Mouse (Mus musculus): ENCODE results near the gene Ints3. TPM values are rescaled to one million over a fixed set of nuclear protein-coding genes. Genes with fewer than 3 reads are reported as not detected.

Ints3 gene
- polyA plus RNA-seq, 1 experiment from 2014 or later: 32.6 TPM

- no peak for ATAC-seq
- H3K4me1 ChIP-seq (replicated peaks): peaks cover 41% of the 10 kb centered on the region
- H3K4me2 ChIP-seq (replicated peaks): peak overlapping the region; percentile 75
- no peaks in the 10 kb centered on the region for H3K27me3 ChIP-seq
- peaks cover 44% of the 10 kb centered on the region for H3K36me3 ChIP-seq
- 72% methylated on average over 11 of the region's 11 CpGs for WGBS
- H3K27ac ChIP-seq: no peak overlapping the region
- peak overlapping the region; percentile 69 for H3K4me3 ChIP-seq (replicated peaks)
- no peaks in the 10 kb centered on the region for H3K9me3 ChIP-seq
- peak overlapping the region; percentile 92; the same call in 1 of the 2 replicates for H3K9ac ChIP-seq (replicated peaks)
These were observed 45.9 kb downstream of the Ints3 start for GRCm38 (mm10) chr3:90387483-90387882.

GRCm38 (mm10) chr3:90386817-90387216, 46.6 kb downstream of the Ints3 start:
- Histone ChIP-seq H3K4me1 (replicated peaks) (peaks cover 41% of the 10 kb centered on the region), H3K4me3 (replicated peaks) (no peak overlapping the region; the same call in 1 of the 2 replicates), H3K9ac (replicated peaks) (0 out of 2 replicates have a peak overlapping the region, but pooled peaks have one; percentile 92), H3K27ac (no peak overlapping the region), H3K36me3 (peaks cover 38% of the 10 kb centered on the region), H3K9me3 (no peaks in the 10 kb centered on the region), H3K27me3 (no peaks in the 10 kb centered on the region), H3K4me2 (replicated peaks) (no peak overlapping the region)
- ATAC-seq: no peak
- 95% methylated on average over 10 of the region's 10 CpGs for WGBS

DNA sequence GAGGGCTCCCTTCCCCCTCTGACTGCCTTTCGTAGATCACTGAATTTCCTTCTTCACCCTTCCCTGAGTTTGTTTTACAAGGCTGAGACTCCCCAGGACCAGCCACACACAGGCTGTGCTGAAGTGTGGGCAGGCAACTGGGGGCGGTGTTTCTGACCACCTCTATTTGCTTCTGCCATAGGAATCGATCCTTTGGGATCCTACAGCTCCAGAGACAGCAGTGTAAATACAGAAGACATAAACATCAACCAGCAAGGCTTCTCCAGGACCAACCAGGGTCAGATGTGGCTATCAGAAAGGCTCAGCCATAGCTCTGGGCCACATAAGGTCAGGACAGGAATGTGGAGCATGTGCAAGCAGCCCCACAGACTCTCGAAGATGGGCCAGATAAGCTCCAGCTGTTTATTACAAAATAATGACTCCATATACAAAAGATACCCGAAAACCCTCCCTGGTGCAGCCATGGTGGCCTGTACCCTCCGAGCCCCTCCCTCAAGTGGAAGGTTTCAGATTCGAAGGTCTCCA, 48.5 kb downstream of the Ints3 start:
- ATAC-seq: no peak
- Histone ChIP-seq H3K4me1 (replicated peaks) (peaks cover 31% of the 10 kb centered on the region), H3K9ac (replicated peaks) (no peak overlapping the region), H3K9me3 (no peaks in the 10 kb centered on the region), H3K27ac (no peak overlapping the region), H3K4me2 (replicated peaks) (no peak overlapping the region), H3K4me3 (replicated peaks) (no peak overlapping the region), H3K27me3 (no peaks in the 10 kb centered on the region), H3K36me3 (peaks cover 26% of the 10 kb centered on the region)
- 85% methylated on average over 7 of the region's 7 CpGs for WGBS

GRCm38 (mm10) chr3:90383690-90384089, 49.7 kb downstream of the Ints3 start:
- Histone ChIP-seq H3K9me3 (no peaks in the 10 kb centered on the region), H3K4me3 (replicated peaks) (no peak overlapping the region), H3K4me1 (replicated peaks) (peaks cover 20% of the 10 kb centered on the region), H3K36me3 (peaks cover 26% of the 10 kb centered on the region), H3K27ac (no peak overlapping the region), H3K27me3 (no peaks in the 10 kb centered on the region), H3K9ac (replicated peaks) (no peak overlapping the region), H3K4me2 (replicated peaks) (no peak overlapping the region)
- no peak for ATAC-seq
- 76% methylated on average over 4 of the region's 4 CpGs for WGBS

GRCm38 (mm10) chr3:90381727-90382126, 51.7 kb downstream of the Ints3 start:
- 75% methylated on average over 11 of the region's 11 CpGs for WGBS
- Histone ChIP-seq H3K36me3 (peaks cover 20% of the 10 kb centered on the region), H3K9me3 (no peaks in the 10 kb centered on the region), H3K4me2 (replicated peaks) (no peak overlapping the region), H3K27ac (no peak overlapping the region), H3K27me3 (no peaks in the 10 kb centered on the region), H3K9ac (replicated peaks) (no peak overlapping the region), H3K4me3 (replicated peaks) (no peak overlapping the region), H3K4me1 (replicated peaks) (0 out of 2 replicates have a peak, but pooled peaks cover under 1% of the 10 kb centered on the region)
- no peak for ATAC-seq

DNA sequence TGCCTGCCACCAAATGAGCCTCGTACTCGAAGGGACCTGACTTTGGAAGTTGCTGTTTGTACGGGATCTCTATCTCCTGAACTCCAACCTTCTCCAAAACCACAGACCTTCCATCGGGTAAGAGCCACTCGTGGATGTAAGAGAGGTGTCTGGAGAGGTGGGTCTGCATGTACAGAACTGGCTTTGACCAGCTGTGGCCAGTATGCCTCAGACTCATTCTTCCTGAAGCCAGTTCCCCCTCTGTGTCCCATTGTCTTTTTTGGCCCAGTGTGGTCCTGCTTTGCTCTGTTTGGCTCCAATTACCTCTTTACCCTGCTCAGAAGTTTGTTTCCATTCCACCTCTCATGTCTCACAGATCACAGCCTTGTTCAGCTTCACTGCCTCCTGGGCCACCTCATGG, 54.9 kb downstream of the Ints3 start:
- Histone ChIP-seq H3K4me3 (replicated peaks) (no peak overlapping the region), H3K9me3 (no peaks in the 10 kb centered on the region), H3K36me3 (no peaks in the 10 kb centered on the region), H3K27me3 (no peaks in the 10 kb centered on the region), H3K4me1 (replicated peaks) (peaks cover 9% of the 10 kb centered on the region; the same call in 1 of the 2 replicates), H3K9ac (replicated peaks) (no peak overlapping the region), H3K4me2 (replicated peaks) (no peak overlapping the region), H3K27ac (no peak overlapping the region)
- 75% methylated on average over 5 of the region's 5 CpGs for WGBS
- no peak for ATAC-seq

DNA sequence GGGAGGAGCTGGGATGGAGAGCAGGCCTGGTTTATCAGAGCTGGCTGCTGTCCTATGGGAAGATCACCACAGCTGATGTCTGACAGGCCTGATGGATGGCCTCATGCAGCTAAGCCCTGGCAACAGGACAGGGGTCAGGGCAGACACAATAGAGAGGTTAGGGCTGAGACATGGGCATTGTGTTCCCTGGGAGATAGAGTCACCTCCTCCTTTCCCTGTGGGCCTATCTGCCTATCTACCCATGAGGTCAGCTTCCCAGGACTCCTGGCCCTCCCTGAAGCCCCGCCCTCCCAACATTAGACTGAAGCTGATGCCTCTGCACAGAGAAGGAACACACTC, 57.2 kb downstream of the Ints3 start:
- no peaks in the 10 kb centered on the region for H3K36me3 ChIP-seq
- ATAC-seq: no peak
- no peak overlapping the region for H3K27ac ChIP-seq
- H3K27me3 ChIP-seq: no peaks in the 10 kb centered on the region
- H3K9ac ChIP-seq (replicated peaks): no peak overlapping the region; the same call in 1 of the 2 replicates
- WGBS: 50% methylated on average over 1 of the region's 1 CpGs
- no peak overlapping the region for H3K4me2 ChIP-seq (replicated peaks)
- no peak overlapping the region for H3K4me3 ChIP-seq (replicated peaks)
- no peaks in the 10 kb centered on the region for H3K9me3 ChIP-seq
- peaks cover 9% of the 10 kb centered on the region; the same call in 1 of the 2 replicates for H3K4me1 ChIP-seq (replicated peaks)

- Histone ChIP-seq H3K9me3 (no peaks in the 10 kb centered on the region), H3K4me2 (replicated peaks) (no peak overlapping the region), H3K36me3 (no peaks in the 10 kb centered on the region), H3K27ac (no peak overlapping the region), H3K4me1 (replicated peaks) (peaks cover 9% of the 10 kb centered on the region; the same call in 1 of the 2 replicates), H3K27me3 (no peaks in the 10 kb centered on the region), H3K9ac (replicated peaks) (no peak overlapping the region; the same call in 1 of the 2 replicates), H3K4me3 (replicated peaks) (no peak overlapping the region)
- 19% methylated on average over 3 of the region's 3 CpGs for WGBS
- ATAC-seq: no peak
These were observed 57.7 kb downstream of the Ints3 start for GRCm38 (mm10) chr3:90375562-90376246.

DNA sequence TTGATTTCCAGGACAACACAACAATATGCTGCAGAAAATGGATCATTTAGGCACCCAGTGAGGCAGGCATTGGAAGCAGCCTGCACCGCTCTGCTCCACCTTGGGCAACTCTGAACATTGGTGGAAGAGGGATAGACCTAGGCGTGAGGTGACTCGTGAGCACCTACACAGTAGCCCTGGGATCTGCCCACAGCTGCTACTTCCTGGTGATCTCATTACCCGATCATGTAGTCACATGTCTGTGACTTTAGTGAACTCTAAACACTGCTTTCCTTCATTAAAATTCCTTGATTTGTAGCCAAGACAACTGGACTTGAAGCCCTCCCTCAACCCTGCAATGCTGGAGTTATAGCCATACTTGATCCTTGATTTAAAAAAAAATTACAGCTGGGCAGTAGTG, 59.1 kb downstream of the Ints3 start:
- H3K27ac ChIP-seq: no peak overlapping the region
- no peaks in the 10 kb centered on the region for H3K36me3 ChIP-seq
- no peak overlapping the region for H3K4me2 ChIP-seq (replicated peaks)
- H3K4me3 ChIP-seq (replicated peaks): no peak overlapping the region
- no peak for ATAC-seq
- no peaks in the 10 kb centered on the region for H3K27me3 ChIP-seq
- 87% methylated on average over 4 of the region's 4 CpGs for WGBS
- peaks cover 9% of the 10 kb centered on the region; the same call in 1 of the 2 replicates for H3K4me1 ChIP-seq (replicated peaks)
- no peaks in the 10 kb centered on the region for H3K9me3 ChIP-seq
- H3K9ac ChIP-seq (replicated peaks): no peak overlapping the region

GRCm38 (mm10) chr3:90373432-90374028, 59.9 kb downstream of the Ints3 start:
- Histone ChIP-seq H3K9me3 (no peaks in the 10 kb centered on the region), H3K27me3 (no peaks in the 10 kb centered on the region), H3K4me2 (replicated peaks) (no peak overlapping the region), H3K4me3 (replicated peaks) (no peak overlapping the region), H3K4me1 (replicated peaks) (peaks cover 9% of the 10 kb centered on the region; the same call in 1 of the 2 replicates), H3K27ac (no peak overlapping the region), H3K36me3 (no peaks in the 10 kb centered on the region), H3K9ac (replicated peaks) (no peak overlapping the region)
- ATAC-seq: peak; percentile 56
- 31% methylated on average over 4 of the region's 4 CpGs for WGBS

- Histone ChIP-seq H3K9ac (replicated peaks) (no peak overlapping the region), H3K27ac (no peak overlapping the region), H3K27me3 (no peaks in the 10 kb centered on the region), H3K36me3 (no peaks in the 10 kb centered on the region), H3K4me2 (replicated peaks) (no peak overlapping the region), H3K9me3 (no peaks in the 10 kb centered on the region), H3K4me3 (replicated peaks) (no peak overlapping the region), H3K4me1 (replicated peaks) (peaks cover 9% of the 10 kb centered on the region; the same call in 1 of the 2 replicates)
- peak; percentile 25; the same call in 1 of the 2 replicates for ATAC-seq
- 70% methylated on average over 5 of the region's 5 CpGs for WGBS
These were observed 60.6 kb downstream of the Ints3 start for GRCm38 (mm10) chr3:90372817-90373216.

DNA sequence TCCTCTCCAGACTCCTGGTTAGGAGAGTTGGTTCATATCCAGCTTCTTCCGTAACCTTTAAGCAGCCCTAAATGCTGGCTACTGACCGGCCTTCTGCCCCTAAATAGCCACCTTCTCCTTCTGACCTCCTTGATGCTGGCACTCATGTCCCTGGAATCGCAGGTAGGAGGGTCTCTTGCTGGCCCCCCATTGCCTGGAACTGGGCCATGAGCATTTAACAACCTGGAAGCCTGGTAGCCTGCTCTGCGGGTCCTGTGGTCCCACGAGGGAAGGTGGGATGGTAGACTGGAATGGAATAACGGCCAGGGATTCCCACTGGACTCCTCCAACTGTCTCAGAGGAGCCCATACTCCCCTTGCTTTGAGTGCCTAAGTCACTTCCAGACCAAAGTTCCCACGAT, 61.6 kb downstream of the Ints3 start:
- Histone ChIP-seq H3K4me2 (replicated peaks) (no peak overlapping the region), H3K36me3 (no peaks in the 10 kb centered on the region), H3K9me3 (no peaks in the 10 kb centered on the region), H3K27ac (no peak overlapping the region), H3K4me1 (replicated peaks) (peaks cover 9% of the 10 kb centered on the region; the same call in 1 of the 2 replicates), H3K9ac (replicated peaks) (no peak overlapping the region), H3K27me3 (no peaks in the 10 kb centered on the region), H3K4me3 (replicated peaks) (no peak overlapping the region)
- ATAC-seq: no peak
- WGBS: 76% methylated on average over 7 of the region's 7 CpGs
